Mouse (Mus musculus): ENCODE measurements around the gene Ncapd2. TPM values are rescaled to one million over a fixed set of nuclear protein-coding genes. Genes with fewer than 3 reads are reported as not detected.

Ncapd2 gene
- polyA plus RNA-seq, 1 experiment from 2014 or later = 39.1 TPM

GRCm38 (mm10) chr6:125145479-125145951 lies 46.0 kb downstream of the Ncapd2 start:
- peak; percentile 72 for ATAC-seq
- peak overlapping the region; percentile 92 for H3K9ac ChIP-seq (replicated peaks)
- TF ChIP-seq CTCF (IDR thresholded peaks at IDR 0.05; ENCODE audit: low read depth) (no peak), EP300 (IDR thresholded peaks at IDR 0.05; ENCODE audit: low read depth) (no peak)
- no peak for DNase-seq
- peaks cover 31% of the 10 kb centered on the region for H3K4me1 ChIP-seq (ENCODE audit: insufficient read depth)
- peaks cover 26% of the 10 kb centered on the region for H3K36me3 ChIP-seq (replicated peaks; ENCODE audit: insufficient read depth, low read length)
- H3K9me3 ChIP-seq (ENCODE audit: low read length) = no peaks in the 10 kb centered on the region
- WGBS (ENCODE audit: insufficient replicate concordance) = 3% methylated on average over 35 of the region's 35 CpGs
- H3K4me3 ChIP-seq (ENCODE audit: low read depth, low read length) = peak overlapping the region; percentile 92
- H3K4me2 ChIP-seq (ENCODE audit: low read depth, low read length) = peak overlapping the region; percentile 98
- no peaks in the 10 kb centered on the region for H3K27me3 ChIP-seq (ENCODE audit: insufficient read depth, low read length)
- H3K27ac ChIP-seq (ENCODE audit: low read depth) = peak overlapping the region; percentile 84

DNA sequence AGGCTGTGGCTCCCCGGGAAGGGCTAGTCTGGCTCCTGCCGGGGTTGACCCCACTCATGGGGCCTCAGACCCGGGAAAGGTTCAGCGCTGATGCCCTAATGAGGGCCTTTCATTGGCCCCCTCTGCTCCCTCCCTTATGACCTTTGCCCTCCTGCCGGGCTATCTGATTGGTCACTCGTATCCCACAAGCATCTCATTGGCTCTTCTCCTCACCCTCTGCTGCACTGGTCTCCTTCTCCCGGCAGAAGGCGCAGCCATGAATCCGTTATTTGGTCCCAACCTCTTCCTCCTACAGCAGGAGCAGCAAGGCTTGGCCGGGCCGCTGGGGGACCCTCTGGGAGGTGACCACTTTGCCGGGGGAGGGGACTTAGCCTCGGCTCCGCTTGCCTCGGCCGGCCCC lies 46.5 kb downstream of the Ncapd2 start, which contains the start of gene Iffo1:
TSS of gene Iffo1 (plus strand) at position 241 of the 400 bp plus-strand sequence.
- ATAC-seq (peak; percentile 97), DNase-seq (peak; percentile 90)
- Histone ChIP-seq H3K36me3 (replicated peaks; ENCODE audit: insufficient read depth, low read length) (peaks cover 31% of the 10 kb centered on the region), H3K4me2 (ENCODE audit: low read depth, low read length) (peak within 1 kb of the TSS; percentile 98), H3K27me3 (ENCODE audit: insufficient read depth, low read length) (no peaks in the 10 kb centered on the region), H3K9me3 (ENCODE audit: low read length) (no peaks in the 10 kb centered on the region), H3K9ac (replicated peaks) (peak within 1 kb of the TSS; percentile 92), H3K27ac (ENCODE audit: low read depth) (peak within 1 kb of the TSS; percentile 84), H3K4me1 (ENCODE audit: insufficient read depth) (peaks cover 31% of the 10 kb centered on the region), H3K4me3 (ENCODE audit: low read depth, low read length) (peak within 1 kb of the TSS; percentile 92)
- TF ChIP-seq CTCF (IDR thresholded peaks at IDR 0.05; ENCODE audit: low read depth) = peak; percentile 67
- TF ChIP-seq EP300 (IDR thresholded peaks at IDR 0.05; ENCODE audit: low read depth) = no peak
- 0% methylated on average over 16 of the region's 16 CpGs for WGBS (ENCODE audit: insufficient replicate concordance)

GRCm38 (mm10) chr6:125143904-125144303 lies 47.6 kb downstream of the Ncapd2 start:
- peaks cover 42% of the 10 kb centered on the region for H3K36me3 ChIP-seq (replicated peaks; ENCODE audit: insufficient read depth, low read length)
- H3K9me3 ChIP-seq (ENCODE audit: low read length) = no peaks in the 10 kb centered on the region
- H3K9ac ChIP-seq (replicated peaks) = no peak overlapping the region
- H3K4me2 ChIP-seq (ENCODE audit: low read depth, low read length) = no peak overlapping the region
- 0 out of 2 replicates have a peak overlapping the region, but pooled peaks have one; percentile 16 for H3K27ac ChIP-seq (ENCODE audit: low read depth)
- WGBS (ENCODE audit: insufficient replicate concordance) = 81% methylated on average over 9 of the region's 9 CpGs
- H3K4me3 ChIP-seq (ENCODE audit: low read depth, low read length) = no peak overlapping the region
- DNase-seq (no peak), ATAC-seq (no peak)
- H3K27me3 ChIP-seq (ENCODE audit: insufficient read depth, low read length) = no peaks in the 10 kb centered on the region
- H3K4me1 ChIP-seq (ENCODE audit: insufficient read depth) = peaks cover 26% of the 10 kb centered on the region
- TF ChIP-seq EP300 (IDR thresholded peaks at IDR 0.05; ENCODE audit: low read depth) (no peak), CTCF (IDR thresholded peaks at IDR 0.05; ENCODE audit: low read depth) (no peak)

DNA sequence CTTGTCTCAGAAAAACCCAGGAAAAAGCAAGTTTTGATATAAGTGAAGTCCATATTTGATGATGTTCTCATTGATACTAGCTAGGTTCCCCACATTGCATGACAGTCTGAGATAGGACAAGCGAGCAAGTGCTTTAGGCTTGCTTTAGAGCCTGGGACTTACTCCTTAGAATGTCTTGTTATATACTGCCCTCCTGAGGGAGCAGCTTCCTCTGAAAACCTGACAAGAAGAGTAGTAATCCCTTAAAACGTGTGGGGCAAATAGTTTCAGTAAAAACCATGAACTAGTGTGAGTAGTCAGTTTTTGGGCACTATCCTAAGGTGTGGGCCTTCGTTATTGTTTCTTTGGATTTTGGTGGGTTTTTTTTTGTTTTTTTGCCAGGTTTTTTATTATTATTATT lies 48.4 kb downstream of the Ncapd2 start:
- Histone ChIP-seq H3K27ac (ENCODE audit: low read depth) (no peak overlapping the region), H3K36me3 (replicated peaks; ENCODE audit: insufficient read depth, low read length) (peaks cover 47% of the 10 kb centered on the region), H3K27me3 (ENCODE audit: insufficient read depth, low read length) (no peaks in the 10 kb centered on the region), H3K4me2 (ENCODE audit: low read depth, low read length) (no peak overlapping the region), H3K9me3 (ENCODE audit: low read length) (no peaks in the 10 kb centered on the region), H3K9ac (replicated peaks) (no peak overlapping the region), H3K4me1 (ENCODE audit: insufficient read depth) (peaks cover 22% of the 10 kb centered on the region), H3K4me3 (ENCODE audit: low read depth, low read length) (no peak overlapping the region)
- no peak for ATAC-seq
- WGBS (ENCODE audit: insufficient replicate concordance) = 73% methylated on average over 3 of the region's 3 CpGs
- TF ChIP-seq EP300 (IDR thresholded peaks at IDR 0.05; ENCODE audit: low read depth) (no peak), CTCF (IDR thresholded peaks at IDR 0.05; ENCODE audit: low read depth) (no peak)
- no peak for DNase-seq

- H3K4me2 ChIP-seq (ENCODE audit: low read depth, low read length) = no peak overlapping the region
- H3K9ac ChIP-seq (replicated peaks) = no peak overlapping the region
- peaks cover 19% of the 10 kb centered on the region for H3K4me1 ChIP-seq (ENCODE audit: insufficient read depth)
- ATAC-seq (no peak), DNase-seq (no peak)
- TF ChIP-seq EP300 (IDR thresholded peaks at IDR 0.05; ENCODE audit: low read depth) (no peak), CTCF (IDR thresholded peaks at IDR 0.05; ENCODE audit: low read depth) (no peak)
- no peak overlapping the region for H3K4me3 ChIP-seq (ENCODE audit: low read depth, low read length)
- H3K27ac ChIP-seq (ENCODE audit: low read depth) = no peak overlapping the region
- H3K9me3 ChIP-seq (ENCODE audit: low read length) = no peaks in the 10 kb centered on the region
- no peaks in the 10 kb centered on the region for H3K27me3 ChIP-seq (ENCODE audit: insufficient read depth, low read length)
- peaks cover 52% of the 10 kb centered on the region for H3K36me3 ChIP-seq (replicated peaks; ENCODE audit: insufficient read depth, low read length)
- WGBS (ENCODE audit: insufficient replicate concordance) = 91% methylated on average over 8 of the region's 8 CpGs
These were observed 49.1 kb downstream of the Ncapd2 start for GRCm38 (mm10) chr6:125142436-125142835.

- TF ChIP-seq EP300 (IDR thresholded peaks at IDR 0.05; ENCODE audit: low read depth) (no peak), CTCF (IDR thresholded peaks at IDR 0.05; ENCODE audit: low read depth) (no peak)
- no peak overlapping the region for H3K4me3 ChIP-seq (ENCODE audit: low read depth, low read length)
- 89% methylated on average over 7 of the region's 7 CpGs for WGBS (ENCODE audit: insufficient replicate concordance)
- no peak overlapping the region for H3K27ac ChIP-seq (ENCODE audit: low read depth)
- peaks cover 75% of the 10 kb centered on the region for H3K36me3 ChIP-seq (replicated peaks; ENCODE audit: insufficient read depth, low read length)
- H3K9ac ChIP-seq (replicated peaks) = no peak overlapping the region
- H3K4me1 ChIP-seq (ENCODE audit: insufficient read depth) = peaks cover 2% of the 10 kb centered on the region
- H3K4me2 ChIP-seq (ENCODE audit: low read depth, low read length) = no peak overlapping the region
- no peaks in the 10 kb centered on the region for H3K9me3 ChIP-seq (ENCODE audit: low read length)
- DNase-seq = no peak
- no peak for ATAC-seq
- no peaks in the 10 kb centered on the region for H3K27me3 ChIP-seq (ENCODE audit: insufficient read depth, low read length)
These were observed 51.8 kb downstream of the Ncapd2 start for GRCm38 (mm10) chr6:125139747-125140146.

Data from liver, postnatal 0 days (tissue).